Mouse (Mus musculus) heart, embryonic 14.5 days (tissue): ENCODE data around the gene Il15ra. TPM values are rescaled to one million over a fixed set of nuclear protein-coding genes. Genes with fewer than 3 reads are reported as not detected.

Experiments
- polyA plus RNA-seq: library from polyadenylated mRNA; unstranded; fragments of >200 nt; fragmentation: Nextera tagmentation; extraction: Ambion mirVana; gene quantifications from 2 replicates; pipeline ENCODE4 v1.2.1, GENCODE M21; 2014

The Il15ra gene
- polyA plus RNA-seq, 1 experiment from 2014 or later, result 11.4 TPM

Other genes starting within 250 kb of the Il15ra start
- 9.2 and 11.6 TPM in 2 replicates for gene Pfkfb3, start 151.2 kb upstream of the Il15ra start, polyA plus RNA-seq
- 78.7 and 89.0 TPM in 2 replicates for gene Rbm17, start 101.1 kb upstream of the Il15ra start, polyA plus RNA-seq
- gene Gm17490, start 79.0 kb upstream of the Il15ra start, polyA plus RNA-seq, result not detected in 2 replicates
- gene Il2ra, start 62.5 kb upstream of the Il15ra start, polyA plus RNA-seq, result not detected in 2 replicates
- gene Fbh1, start 72.3 kb downstream of the Il15ra start, polyA plus RNA-seq, result 114 and 119 TPM in 2 replicates
- gene Ankrd16, start 72.6 kb downstream of the Il15ra start, polyA plus RNA-seq, result 18.7 and 20.1 TPM in 2 replicates